ENCODE assay signal across 8 mouse cellular contexts in genomic region chr12:112941156-112941775, GRCm38 (mm10). TPM values are rescaled to one million over a fixed set of nuclear protein-coding genes. Genes with fewer than 3 reads are reported as not detected.
DNase-seq lines count a peak whose midpoint lies in the region; ATAC-seq and TF ChIP-seq lines count a peak whose summit lies in the region.

No protein-coding gene starts in this region.

- no peak for DNase-seq in frontal cortex, postnatal 10 days (ENCODE audit: low spot score in 2 of 2)
- DNase-seq in G1E (ENCODE audit: low spot score), result peak; percentile 58
- no peak for DNase-seq in lung, postnatal 0 days (ENCODE audit: low spot score)
- peak; percentile 32 for DNase-seq in yolk sac, embryonic 10.5 days (ENCODE audit: low spot score)
- no peak for DNase-seq in thymus, postnatal 4 days

- peak overlapping the region; percentile 76 for H3K4me3 ChIP-seq in G1E (ENCODE audit: low read depth, low read length)
- H3K4me3 ChIP-seq in erythroblast, embryonic 14.5 days (replicated peaks), result peak overlapping the region; percentile 81
- peak overlapping the region; percentile 72 for H3K4me3 ChIP-seq in intestine, postnatal 0 days (ENCODE audit: low read depth, low read length)
- peak overlapping the region; percentile 65 for H3K4me3 ChIP-seq in lung, postnatal 0 days (ENCODE audit: low read depth, low read length)

- H3K27me3 ChIP-seq in G1E (ENCODE audit: insufficient read depth, low read length), result peaks cover 15% of the 10 kb centered on the region; the same call in 1 of the 2 replicates
- H3K27me3 ChIP-seq in erythroblast, embryonic 14.5 days (ENCODE audit: control insufficient read depth), result no peaks in the 10 kb centered on the region
- no peaks in the 10 kb centered on the region for H3K27me3 ChIP-seq in intestine, postnatal 0 days (replicated peaks; ENCODE audit: control insufficient read depth, insufficient read depth, low read length)
- no peaks in the 10 kb centered on the region for H3K27me3 ChIP-seq in lung, postnatal 0 days (replicated peaks; ENCODE audit: insufficient read depth, low read length)

- no peak for TF ChIP-seq EP300 in lung, postnatal 0 days (IDR thresholded peaks at IDR 0.05)

- peak overlapping the region; percentile 90; the same call in 1 of the 2 replicates for H3K27ac ChIP-seq in intestine, postnatal 0 days (ENCODE audit: low read depth, low read length)
- peak overlapping the region; percentile 91 for H3K27ac ChIP-seq in lung, postnatal 0 days (ENCODE audit: low read length)

- peak overlapping the region; percentile 72 for H3K9ac ChIP-seq in intestine, postnatal 0 days (ENCODE audit: low read depth, low read length)
- peak overlapping the region; percentile 63 for H3K9ac ChIP-seq in lung, postnatal 0 days (replicated peaks; ENCODE audit: low read depth)

- 34% methylated on average over 10 of the region's 10 CpGs for WGBS in intestine, postnatal 0 days
- 28% methylated on average over 10 of the region's 10 CpGs for whole genome bisulfite sequencing in lung, postnatal 0 days

- peaks cover 4% of the 10 kb centered on the region for H3K36me3 ChIP-seq in G1E (replicated peaks)
- no peaks in the 10 kb centered on the region for H3K36me3 ChIP-seq in erythroblast, embryonic 14.5 days (ENCODE audit: control insufficient read depth)
- H3K36me3 ChIP-seq in intestine, postnatal 0 days (ENCODE audit: control insufficient read depth, insufficient read depth), result no peaks in the 10 kb centered on the region
- H3K36me3 ChIP-seq in lung, postnatal 0 days (ENCODE audit: insufficient read depth, low read length), result no peaks in the 10 kb centered on the region

- no peak for TF ChIP-seq CTCF in G1E (IDR thresholded peaks at IDR 0.05; ENCODE audit: low read depth, low read length)
- TF ChIP-seq CTCF in intestine, postnatal 0 days (IDR thresholded peaks at IDR 0.05; ENCODE audit: low read depth), result no peak
- TF ChIP-seq CTCF in lung, postnatal 0 days (IDR thresholded peaks at IDR 0.05), result no peak

- peak; percentile 6; the same call in 1 of the 2 replicates for ATAC-seq in frontal cortex, adult (ENCODE audit: low TSS enrichment)
- no peak for ATAC-seq in G1E (ENCODE audit: extremely low read depth, insufficient number of reproducible peaks, low FRiP score, poor library complexity, severe bottlenecking)
- ATAC-seq in intestine, postnatal 0 days, result 0 out of 2 replicates have a peak, but pooled peaks have one; percentile 3
- ATAC-seq in lung, postnatal 0 days, result peak; percentile 0; the same call in 1 of the 2 replicates

- H3K4me1 ChIP-seq in G1E (ENCODE audit: insufficient read depth, low read depth, low read length), result peaks cover 21% of the 10 kb centered on the region
- H3K4me1 ChIP-seq in erythroblast, embryonic 14.5 days (ENCODE audit: control insufficient read depth), result peaks cover 22% of the 10 kb centered on the region
- H3K4me1 ChIP-seq in intestine, postnatal 0 days (replicated peaks; ENCODE audit: control insufficient read depth, insufficient read depth, low read length), result peaks cover 8% of the 10 kb centered on the region
- H3K4me1 ChIP-seq in lung, postnatal 0 days (ENCODE audit: insufficient read depth, low read depth, low read length), result peaks cover 17% of the 10 kb centered on the region

- H3K9me3 ChIP-seq in G1E (replicated peaks), result no peaks in the 10 kb centered on the region
- H3K9me3 ChIP-seq in erythroblast, embryonic 14.5 days (ENCODE audit: control insufficient read depth, low read length), result no peaks in the 10 kb centered on the region
- H3K9me3 ChIP-seq in intestine, postnatal 0 days (ENCODE audit: control insufficient read depth), result no peaks in the 10 kb centered on the region
- no peaks in the 10 kb centered on the region for H3K9me3 ChIP-seq in lung, postnatal 0 days (ENCODE audit: low read length)

- peak overlapping the region; percentile 73 for H3K4me2 ChIP-seq in intestine, postnatal 0 days (replicated peaks; ENCODE audit: low read depth)
- H3K4me2 ChIP-seq in lung, postnatal 0 days (replicated peaks; ENCODE audit: low read depth, low read length), result peak overlapping the region; percentile 62

RNA-seq across cellular contexts. Expression of gene Nudt14, which starts 0.7 kb away (rescaled TPM):
- total RNA-seq in G1E (2014; fragmentation: Nextera tagmentation), result 6.2 and 9.2 TPM in 2 replicates
- 22.2 and 28.1 TPM in 2 replicates for total RNA-seq in G1E (2017)
- polyA plus RNA-seq in G1E (2012), result 13.3 and 13.7 TPM in 2 replicates
- polyA plus RNA-seq in erythroblast, embryonic 14.5 days (2012), result 0.86 and 0.87 TPM in 2 replicates
- 90.6 and 92.1 TPM in 2 replicates for polyA plus RNA-seq in intestine, postnatal 0 days (2015; fragmentation: Nextera tagmentation; extraction: Ambion mirVana)
- polyA plus RNA-seq in lung, postnatal 0 days (2015; fragmentation: Nextera tagmentation; extraction: Ambion mirVana), result 101 TPM in 2 replicates

RNA-seq across cellular contexts. Expression of gene Jag2, which starts 11.7 kb away (rescaled TPM):
- 1.8 and 3.5 TPM in 2 replicates for total RNA-seq in G1E (2014; fragmentation: Nextera tagmentation)
- total RNA-seq in G1E (2017), result 0.44 and 1.4 TPM in 2 replicates
- polyA plus RNA-seq in G1E (2012), result 0.60 and 0.62 TPM in 2 replicates
- 0.03 TPM in 1 of 2 replicates, not detected in the other for polyA plus RNA-seq in erythroblast, embryonic 14.5 days (2012)
- polyA plus RNA-seq in intestine, postnatal 0 days (2015; fragmentation: Nextera tagmentation; extraction: Ambion mirVana), result 1.4 and 1.6 TPM in 2 replicates
- polyA plus RNA-seq in lung, postnatal 0 days (2015; fragmentation: Nextera tagmentation; extraction: Ambion mirVana), result 6.0 and 7.7 TPM in 2 replicates

RNA-seq across cellular contexts. Expression of gene Btbd6, which starts 35.0 kb away (rescaled TPM):
- total RNA-seq in G1E (2014; fragmentation: Nextera tagmentation), result 9.0 and 15.9 TPM in 2 replicates
- 10.2 and 11.1 TPM in 2 replicates for total RNA-seq in G1E (2017)
- polyA plus RNA-seq in G1E (2012), result 68.3 and 101 TPM in 2 replicates
- polyA plus RNA-seq in erythroblast, embryonic 14.5 days (2012), result 1.5 and 2.6 TPM in 2 replicates
- 13.1 and 13.3 TPM in 2 replicates for polyA plus RNA-seq in intestine, postnatal 0 days (2015; fragmentation: Nextera tagmentation; extraction: Ambion mirVana)
- 20.2 and 23.4 TPM in 2 replicates for polyA plus RNA-seq in lung, postnatal 0 days (2015; fragmentation: Nextera tagmentation; extraction: Ambion mirVana)

RNA-seq across cellular contexts. Expression of gene Brf1, which starts 59.2 kb away (rescaled TPM):
- total RNA-seq in G1E (2014; fragmentation: Nextera tagmentation), result 63.4 and 95.9 TPM in 2 replicates
- total RNA-seq in G1E (2017), result 76.4 and 77.1 TPM in 2 replicates
- polyA plus RNA-seq in G1E (2012), result 44.0 and 46.8 TPM in 2 replicates
- polyA plus RNA-seq in erythroblast, embryonic 14.5 days (2012), result 3.0 and 3.6 TPM in 2 replicates
- polyA plus RNA-seq in intestine, postnatal 0 days (2015; fragmentation: Nextera tagmentation; extraction: Ambion mirVana), result 17.9 and 21.3 TPM in 2 replicates
- polyA plus RNA-seq in lung, postnatal 0 days (2015; fragmentation: Nextera tagmentation; extraction: Ambion mirVana), result 38.8 and 44.9 TPM in 2 replicates

Comparison
In these comparisons a context has a peak if more than half of its experiments do, and no peak if none do; other contexts are left out.
1. DNase-seq: peak in G1E (single experiment) and yolk sac, embryonic 10.5 days (single experiment); none in frontal cortex, postnatal 10 days (0 of 2), lung, postnatal 0 days (single experiment) and thymus, postnatal 4 days (single experiment).
2. Peak in every context shown above with its lines, with median percentiles within 50 percentile points of each other: H3K4me3 ChIP-seq.